Mouse (Mus musculus) liver, adult 2 months (tissue): ENCODE results near the gene Tbc1d22a.

Experiments
- CTCF ChIP-seq: fragments of 200-500 bp; IDR thresholded peaks from 2 replicates; pipeline ENCODE4 v1.5.1; 2011; ENCODE audit warnings: low read depth, low read length, control low read depth
- POLR2A ChIP-seq: fragments of 200-500 bp; IDR thresholded peaks from 2 replicates; pipeline ENCODE4 v1.6.1; 2011; ENCODE audit warnings: low read length, control low read depth; ENCODE audit not compliant: insufficient read depth; ENCODE audit errors: extremely low read depth

- TF ChIP-seq CTCF (no peak), POLR2A (no peak)
Measured at GRCm38 (mm10) chr15:86508406-86509176, 294.3 kb downstream of the Tbc1d22a start.
